Mouse (Mus musculus): ENCODE data around the gene Fam213b. TPM values are rescaled to one million over a fixed set of nuclear protein-coding genes. Genes with fewer than 3 reads are reported as not detected.

Fam213b gene
- polyA plus RNA-seq (2015; fragmentation: Nextera tagmentation; extraction: Ambion mirVana) = 58.9 and 62.9 TPM in 2 replicates

- H3K4me3 ChIP-seq (ENCODE audit: low read length) = peak within 1 kb of the TSS; percentile 72
- 4% methylated on average over 43 of the region's 43 CpGs for WGBS
- H3K9me3 ChIP-seq (replicated peaks; ENCODE audit: control insufficient read depth, low read length) = no peaks in the 10 kb centered on the region
- peak within 1 kb of the TSS; percentile 66 for H3K27ac ChIP-seq (ENCODE audit: low read length)
- peaks cover 2% of the 10 kb centered on the region; the same call in 1 of the 2 replicates for H3K27me3 ChIP-seq (ENCODE audit: control insufficient read depth, insufficient read depth, low read length)
- H3K4me1 ChIP-seq (ENCODE audit: control insufficient read depth, insufficient read depth, low read length) = peaks cover 10% of the 10 kb centered on the region
- ATAC-seq (replicated peaks; ENCODE audit: extremely low read depth, insufficient read depth, low FRiP score) = peak; percentile 97
- peak within 1 kb of the TSS; percentile 96 for H3K4me2 ChIP-seq (ENCODE audit: low read depth, low read length)
- H3K9ac ChIP-seq (ENCODE audit: low read length) = peak within 1 kb of the TSS; percentile 83
- no peaks in the 10 kb centered on the region for H3K36me3 ChIP-seq (ENCODE audit: control insufficient read depth, insufficient read depth)
Observed at GRCm38 (mm10) chr4:154898506-154899446, at the start of gene Fam213b. Gene Fam213b, minus strand, starts transcription at chr4:154899135.

DNA sequence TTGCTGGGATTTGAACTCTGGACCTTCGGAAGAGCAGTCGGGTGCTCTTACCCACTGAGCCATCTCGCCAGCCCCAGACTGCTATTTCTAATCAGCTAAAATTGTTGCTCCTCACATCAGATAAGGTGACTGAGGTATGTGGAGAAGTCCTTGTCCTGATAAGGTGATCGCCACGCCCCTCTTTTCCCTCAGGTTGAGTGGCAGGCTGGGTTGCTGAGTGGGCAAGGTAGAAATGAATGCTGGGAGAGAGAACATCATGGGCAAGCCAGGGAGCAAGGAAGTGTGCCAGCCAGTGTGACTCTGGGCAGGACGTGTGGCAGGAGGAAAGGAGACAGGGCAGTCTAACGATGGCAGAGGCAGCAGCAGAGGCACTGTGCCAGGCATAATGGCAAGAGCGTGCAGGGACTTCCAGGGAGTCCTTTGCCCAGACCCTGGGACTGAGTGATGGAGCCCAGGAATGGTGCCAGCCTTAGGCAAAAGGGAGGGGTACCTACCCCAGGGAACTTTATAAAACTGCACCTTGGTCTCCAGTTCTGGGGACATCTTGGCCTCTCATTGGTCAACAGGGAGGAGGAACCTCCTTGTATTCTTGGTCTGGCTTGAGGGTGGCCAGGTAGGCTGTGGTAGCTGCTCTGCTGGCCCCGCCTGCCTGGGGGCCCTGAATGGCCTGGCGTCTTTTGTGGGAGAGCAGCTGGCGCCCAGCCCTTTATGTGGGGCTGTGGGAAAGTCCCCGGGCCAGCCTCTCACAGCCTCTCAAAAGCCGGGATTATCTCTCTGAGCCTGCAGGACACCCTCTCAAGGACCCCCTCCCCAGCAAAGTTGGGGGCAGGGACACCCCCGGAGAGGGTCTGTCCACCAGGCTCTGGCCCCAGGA lies 49.4 kb upstream of the Fam213b start:
- no peak overlapping the region for H3K4me2 ChIP-seq (ENCODE audit: low read depth, low read length)
- 42% methylated on average over 14 of the region's 14 CpGs for WGBS
- H3K36me3 ChIP-seq (ENCODE audit: control insufficient read depth, insufficient read depth) = no peaks in the 10 kb centered on the region
- no peak for ATAC-seq (replicated peaks; ENCODE audit: extremely low read depth, insufficient read depth, low FRiP score)
- H3K9ac ChIP-seq (ENCODE audit: low read length) = no peak overlapping the region
- no peak overlapping the region for H3K27ac ChIP-seq (ENCODE audit: low read length)
- H3K27me3 ChIP-seq (ENCODE audit: control insufficient read depth, insufficient read depth, low read length) = peaks cover 47% of the 10 kb centered on the region
- H3K4me3 ChIP-seq (ENCODE audit: low read length) = no peak overlapping the region
- H3K4me1 ChIP-seq (ENCODE audit: control insufficient read depth, insufficient read depth, low read length) = peaks cover 8% of the 10 kb centered on the region
- no peaks in the 10 kb centered on the region for H3K9me3 ChIP-seq (replicated peaks; ENCODE audit: control insufficient read depth, low read length)

GRCm38 (mm10) chr4:154946319-154946718 lies 47.4 kb upstream of the Fam213b start:
- 4% methylated on average over 8 of the region's 8 CpGs for WGBS

GRCm38 (mm10) chr4:154944121-154944590 lies 45.2 kb upstream of the Fam213b start:
- Histone ChIP-seq H3K4me3 (ENCODE audit: low read length) (no peak overlapping the region), H3K9me3 (replicated peaks; ENCODE audit: control insufficient read depth, low read length) (no peaks in the 10 kb centered on the region), H3K4me2 (ENCODE audit: low read depth, low read length) (no peak overlapping the region), H3K36me3 (ENCODE audit: control insufficient read depth, insufficient read depth) (no peaks in the 10 kb centered on the region), H3K4me1 (ENCODE audit: control insufficient read depth, insufficient read depth, low read length) (peaks cover 8% of the 10 kb centered on the region), H3K9ac (ENCODE audit: low read length) (no peak overlapping the region), H3K27me3 (ENCODE audit: control insufficient read depth, insufficient read depth, low read length) (peaks cover 12% of the 10 kb centered on the region), H3K27ac (ENCODE audit: low read length) (no peak overlapping the region)
- WGBS = 21% methylated on average over 2 of the region's 2 CpGs
- ATAC-seq (replicated peaks; ENCODE audit: extremely low read depth, insufficient read depth, low FRiP score) = peak; percentile 71

More at GRCm38 (mm10) chr4:154946319-154946718, 47.4 kb upstream of the Fam213b start:
- peak overlapping the region; percentile 52 for H3K9ac ChIP-seq (ENCODE audit: low read length)
- H3K27me3 ChIP-seq (ENCODE audit: control insufficient read depth, insufficient read depth, low read length) = peaks cover 29% of the 10 kb centered on the region
- H3K27ac ChIP-seq (ENCODE audit: low read length) = peak overlapping the region; percentile 56; the same call in 1 of the 2 replicates
- ATAC-seq (replicated peaks; ENCODE audit: extremely low read depth, insufficient read depth, low FRiP score) = peak; percentile 89
- H3K4me1 ChIP-seq (ENCODE audit: control insufficient read depth, insufficient read depth, low read length) = peaks cover 8% of the 10 kb centered on the region
- H3K9me3 ChIP-seq (replicated peaks; ENCODE audit: control insufficient read depth, low read length) = no peaks in the 10 kb centered on the region
- H3K4me2 ChIP-seq (ENCODE audit: low read depth, low read length) = peak overlapping the region; percentile 64
- H3K4me3 ChIP-seq (ENCODE audit: low read length) = peak overlapping the region; percentile 44
- H3K36me3 ChIP-seq (ENCODE audit: control insufficient read depth, insufficient read depth) = no peaks in the 10 kb centered on the region

DNA sequence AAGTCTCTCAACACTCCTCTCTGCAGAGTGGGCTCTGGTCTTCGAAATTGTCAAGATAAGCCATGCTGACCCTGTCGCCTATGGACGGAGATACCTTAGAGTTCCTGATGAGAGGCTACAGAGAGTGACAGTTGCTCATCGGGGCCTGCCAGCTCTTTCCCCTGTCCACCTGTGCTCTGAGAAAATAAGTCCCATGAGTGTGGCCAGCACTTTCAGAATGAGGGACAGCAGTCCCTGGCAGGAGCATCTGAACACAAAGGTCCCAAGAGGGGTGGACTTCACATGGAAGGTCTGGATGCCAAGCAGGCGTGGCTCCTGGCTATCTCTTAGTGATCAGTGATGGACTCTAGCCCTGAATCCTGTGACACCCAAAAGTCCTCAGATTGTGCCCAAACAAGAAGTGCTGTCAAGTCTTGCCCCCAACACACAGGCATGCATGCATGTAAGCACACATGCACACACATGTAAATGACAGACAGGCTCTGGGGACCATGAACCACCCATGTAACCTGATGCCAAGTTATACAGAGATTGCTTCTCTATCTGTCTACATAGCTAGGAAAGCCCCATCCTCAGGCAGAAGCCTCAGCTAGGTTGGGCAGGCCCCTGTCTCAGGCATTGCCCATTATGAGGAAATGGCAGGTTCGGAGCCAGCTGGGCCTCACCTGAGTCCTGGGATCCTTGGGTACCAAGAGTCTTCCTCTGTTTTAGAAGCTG lies 44.5 kb upstream of the Fam213b start:
- ATAC-seq (replicated peaks; ENCODE audit: extremely low read depth, insufficient read depth, low FRiP score) = no peak
- no peaks in the 10 kb centered on the region for H3K9me3 ChIP-seq (replicated peaks; ENCODE audit: control insufficient read depth, low read length)
- H3K4me1 ChIP-seq (ENCODE audit: control insufficient read depth, insufficient read depth, low read length) = peaks cover 8% of the 10 kb centered on the region
- 69% methylated on average over 6 of the region's 6 CpGs for WGBS
- H3K27me3 ChIP-seq (ENCODE audit: control insufficient read depth, insufficient read depth, low read length) = peaks cover 5% of the 10 kb centered on the region
- no peak overlapping the region for H3K9ac ChIP-seq (ENCODE audit: low read length)
- no peaks in the 10 kb centered on the region for H3K36me3 ChIP-seq (ENCODE audit: control insufficient read depth, insufficient read depth)
- H3K4me3 ChIP-seq (ENCODE audit: low read length) = no peak overlapping the region
- no peak overlapping the region for H3K4me2 ChIP-seq (ENCODE audit: low read depth, low read length)
- no peak overlapping the region for H3K27ac ChIP-seq (ENCODE audit: low read length)

DNA sequence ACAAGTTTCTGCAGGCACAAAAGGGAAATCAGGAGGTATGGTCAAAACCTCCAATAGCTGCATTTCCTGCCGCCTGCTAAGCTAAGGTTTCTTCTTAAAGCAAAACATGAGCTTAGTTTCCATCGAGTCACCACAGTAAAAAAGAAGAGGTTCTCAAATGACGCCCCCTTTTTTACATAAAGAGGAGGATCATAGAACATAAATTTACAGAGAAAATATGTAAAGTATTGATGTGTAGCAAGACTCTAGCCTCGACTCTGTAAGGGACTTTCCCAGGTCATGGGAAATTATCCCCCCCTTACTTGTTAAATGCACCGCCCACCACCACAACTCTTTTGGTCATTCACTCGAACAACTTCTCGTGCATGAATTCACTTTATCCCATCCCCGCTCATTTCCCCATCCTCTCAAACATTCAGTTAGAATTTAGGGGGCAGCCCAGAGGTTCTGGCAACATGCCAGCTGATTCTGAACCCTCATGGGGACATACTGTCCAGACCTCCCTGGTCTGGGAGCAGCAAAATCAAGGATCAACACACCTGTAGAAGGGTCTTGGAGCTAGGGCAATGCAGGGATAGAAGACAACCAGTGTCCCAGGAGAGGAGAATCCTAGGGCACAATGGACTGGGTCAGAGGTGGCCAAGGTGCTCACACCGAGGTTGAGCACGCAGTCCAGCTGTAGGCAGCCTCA lies 43.8 kb upstream of the Fam213b start:
- H3K4me1 ChIP-seq (ENCODE audit: control insufficient read depth, insufficient read depth, low read length) = peaks cover 6% of the 10 kb centered on the region
- no peak overlapping the region for H3K9ac ChIP-seq (ENCODE audit: low read length)
- no peak for ATAC-seq (replicated peaks; ENCODE audit: extremely low read depth, insufficient read depth, low FRiP score)
- no peak overlapping the region for H3K4me3 ChIP-seq (ENCODE audit: low read length)
- H3K27me3 ChIP-seq (ENCODE audit: control insufficient read depth, insufficient read depth, low read length) = no peaks in the 10 kb centered on the region
- no peaks in the 10 kb centered on the region for H3K36me3 ChIP-seq (ENCODE audit: control insufficient read depth, insufficient read depth)
- 77% methylated on average over 10 of the region's 10 CpGs for WGBS
- H3K9me3 ChIP-seq (replicated peaks; ENCODE audit: control insufficient read depth, low read length) = no peaks in the 10 kb centered on the region
- H3K4me2 ChIP-seq (ENCODE audit: low read depth, low read length) = no peak overlapping the region
- no peak overlapping the region for H3K27ac ChIP-seq (ENCODE audit: low read length)

- no peaks in the 10 kb centered on the region for H3K27me3 ChIP-seq (ENCODE audit: control insufficient read depth, insufficient read depth, low read length)
- no peaks in the 10 kb centered on the region for H3K9me3 ChIP-seq (replicated peaks; ENCODE audit: control insufficient read depth, low read length)
- WGBS = 79% methylated on average over 5 of the region's 5 CpGs
- H3K36me3 ChIP-seq (ENCODE audit: control insufficient read depth, insufficient read depth) = no peaks in the 10 kb centered on the region
- H3K27ac ChIP-seq (ENCODE audit: low read length) = no peak overlapping the region
- H3K4me2 ChIP-seq (ENCODE audit: low read depth, low read length) = no peak overlapping the region
- no peak overlapping the region for H3K4me3 ChIP-seq (ENCODE audit: low read length)
- H3K9ac ChIP-seq (ENCODE audit: low read length) = no peak overlapping the region
- ATAC-seq (replicated peaks; ENCODE audit: extremely low read depth, insufficient read depth, low FRiP score) = no peak
- H3K4me1 ChIP-seq (ENCODE audit: control insufficient read depth, insufficient read depth, low read length) = peaks cover 6% of the 10 kb centered on the region
Observed at GRCm38 (mm10) chr4:154941831-154942230, 42.9 kb upstream of the Fam213b start.

- no peak overlapping the region for H3K9ac ChIP-seq (ENCODE audit: low read length)
- WGBS = 89% methylated on average over 2 of the region's 2 CpGs
- H3K4me2 ChIP-seq (ENCODE audit: low read depth, low read length) = no peak overlapping the region
- H3K4me1 ChIP-seq (ENCODE audit: control insufficient read depth, insufficient read depth, low read length) = no peaks in the 10 kb centered on the region
- no peak overlapping the region for H3K4me3 ChIP-seq (ENCODE audit: low read length)
- no peaks in the 10 kb centered on the region for H3K9me3 ChIP-seq (replicated peaks; ENCODE audit: control insufficient read depth, low read length)
- H3K36me3 ChIP-seq (ENCODE audit: control insufficient read depth, insufficient read depth) = no peaks in the 10 kb centered on the region
- ATAC-seq (replicated peaks; ENCODE audit: extremely low read depth, insufficient read depth, low FRiP score) = no peak
- H3K27me3 ChIP-seq (ENCODE audit: control insufficient read depth, insufficient read depth, low read length) = no peaks in the 10 kb centered on the region
- no peak overlapping the region for H3K27ac ChIP-seq (ENCODE audit: low read length)
Observed at GRCm38 (mm10) chr4:154940156-154940555, 41.2 kb upstream of the Fam213b start.

All from heart, embryonic 16.5 days (tissue).